Mouse (Mus musculus): ENCODE measurements around the gene Polr2i. TPM values are rescaled to one million over a fixed set of nuclear protein-coding genes. Genes with fewer than 3 reads are reported as not detected.

The Polr2i gene
- polyA plus RNA-seq, 1 experiment from 2014 or later = 194 TPM

- Histone ChIP-seq H3K4me1 (peaks cover under 1% of the 10 kb centered on the region), H3K36me3 (ENCODE audit: poor library complexity, severe bottlenecking) (no peaks in the 10 kb centered on the region), H3K27ac (no peak overlapping the region), H3K4me2 (no peak overlapping the region), H3K9me3 (replicated peaks) (no peaks in the 10 kb centered on the region), H3K4me3 (no peak overlapping the region), H3K27me3 (no peaks in the 10 kb centered on the region), H3K9ac (no peak overlapping the region)
- ATAC-seq = no peak
- WGBS = 90% methylated on average over 3 of the region's 3 CpGs
Observed at GRCm38 (mm10) chr7:30213881-30214280, 17.9 kb upstream of the Polr2i start.

DNA sequence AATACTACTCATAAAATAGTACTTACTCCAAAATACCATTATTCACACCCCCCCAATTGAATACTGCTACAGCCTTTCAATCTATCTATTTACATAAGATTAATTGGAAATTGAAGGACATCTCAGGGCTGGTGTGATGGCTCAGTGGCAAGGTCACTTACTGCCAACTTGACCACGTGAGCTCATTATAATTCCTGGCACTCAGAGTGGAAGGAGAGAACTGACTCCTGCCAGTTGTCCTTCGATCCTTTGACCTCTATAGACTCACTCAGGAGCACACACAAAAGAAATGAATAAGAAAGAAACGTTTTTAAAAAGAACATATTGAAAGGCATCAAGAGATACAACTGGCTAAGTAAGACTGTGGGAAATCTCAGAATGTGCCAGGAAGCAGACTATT is 15.9 kb upstream of the Polr2i start:
- Histone ChIP-seq H3K9me3 (replicated peaks) (no peaks in the 10 kb centered on the region), H3K27me3 (no peaks in the 10 kb centered on the region), H3K4me1 (peaks cover 13% of the 10 kb centered on the region), H3K9ac (no peak overlapping the region), H3K36me3 (ENCODE audit: poor library complexity, severe bottlenecking) (no peaks in the 10 kb centered on the region), H3K4me2 (no peak overlapping the region), H3K27ac (no peak overlapping the region), H3K4me3 (no peak overlapping the region)
- ATAC-seq = no peak
- WGBS = 82% methylated on average over 3 of the region's 3 CpGs

- peaks cover 13% of the 10 kb centered on the region for H3K4me1 ChIP-seq
- H3K9me3 ChIP-seq (replicated peaks) = no peaks in the 10 kb centered on the region
- peak overlapping the region; percentile 53 for H3K4me2 ChIP-seq
- no peak overlapping the region for H3K27ac ChIP-seq
- 0 out of 2 replicates have a peak overlapping the region, but pooled peaks have one; percentile 16 for H3K9ac ChIP-seq
- H3K27me3 ChIP-seq = no peaks in the 10 kb centered on the region
- H3K36me3 ChIP-seq (ENCODE audit: poor library complexity, severe bottlenecking) = no peaks in the 10 kb centered on the region
- 1% methylated on average over 15 of the region's 16 CpGs for WGBS
- ATAC-seq = peak; percentile 79
- peak overlapping the region; percentile 25 for H3K4me3 ChIP-seq
Observed at GRCm38 (mm10) chr7:30216723-30217151, 15.0 kb upstream of the Polr2i start.

GRCm38 (mm10) chr7:30217277-30217676 is 14.5 kb upstream of the Polr2i start:
- 84% methylated on average over 2 of the region's 2 CpGs for WGBS
- H3K4me3 ChIP-seq = no peak overlapping the region
- H3K9me3 ChIP-seq (replicated peaks) = no peaks in the 10 kb centered on the region
- H3K9ac ChIP-seq = no peak overlapping the region
- 0 out of 2 replicates have a peak, but pooled peaks cover 3% of the 10 kb centered on the region for H3K36me3 ChIP-seq (ENCODE audit: poor library complexity, severe bottlenecking)
- no peak overlapping the region for H3K4me2 ChIP-seq
- H3K4me1 ChIP-seq = peaks cover 13% of the 10 kb centered on the region
- peak; percentile 39; the same call in 1 of the 2 replicates for ATAC-seq
- H3K27me3 ChIP-seq = no peaks in the 10 kb centered on the region
- no peak overlapping the region for H3K27ac ChIP-seq

GRCm38 (mm10) chr7:30219293-30220007 is 12.3 kb upstream of the Polr2i start:
- peak overlapping the region; percentile 10; the same call in 1 of the 2 replicates for H3K27ac ChIP-seq
- WGBS = 6% methylated on average over 16 of the region's 16 CpGs

GRCm38 (mm10) chr7:30220008-30220356 is 11.8 kb upstream of the Polr2i start:
- Histone ChIP-seq H3K9me3 (replicated peaks) (no peaks in the 10 kb centered on the region), H3K4me2 (peak overlapping the region; percentile 77), H3K4me1 (peaks cover 13% of the 10 kb centered on the region), H3K4me3 (peak overlapping the region; percentile 48), H3K9ac (peak overlapping the region; percentile 61), H3K27ac (no peak overlapping the region), H3K27me3 (no peaks in the 10 kb centered on the region), H3K36me3 (ENCODE audit: poor library complexity, severe bottlenecking) (peaks cover 27% of the 10 kb centered on the region)
- WGBS = 13% methylated on average over 11 of the region's 11 CpGs
- ATAC-seq = no peak

More at GRCm38 (mm10) chr7:30219293-30220007, 12.3 kb upstream of the Polr2i start:
- peak; percentile 41 for ATAC-seq
- peaks cover 13% of the 10 kb centered on the region for H3K4me1 ChIP-seq
- H3K4me3 ChIP-seq = peak overlapping the region; percentile 48
- H3K9me3 ChIP-seq (replicated peaks) = no peaks in the 10 kb centered on the region
- H3K36me3 ChIP-seq (ENCODE audit: poor library complexity, severe bottlenecking) = peaks cover 24% of the 10 kb centered on the region
- peak overlapping the region; percentile 61 for H3K9ac ChIP-seq
- no peaks in the 10 kb centered on the region for H3K27me3 ChIP-seq
- peak overlapping the region; percentile 77 for H3K4me2 ChIP-seq

DNA sequence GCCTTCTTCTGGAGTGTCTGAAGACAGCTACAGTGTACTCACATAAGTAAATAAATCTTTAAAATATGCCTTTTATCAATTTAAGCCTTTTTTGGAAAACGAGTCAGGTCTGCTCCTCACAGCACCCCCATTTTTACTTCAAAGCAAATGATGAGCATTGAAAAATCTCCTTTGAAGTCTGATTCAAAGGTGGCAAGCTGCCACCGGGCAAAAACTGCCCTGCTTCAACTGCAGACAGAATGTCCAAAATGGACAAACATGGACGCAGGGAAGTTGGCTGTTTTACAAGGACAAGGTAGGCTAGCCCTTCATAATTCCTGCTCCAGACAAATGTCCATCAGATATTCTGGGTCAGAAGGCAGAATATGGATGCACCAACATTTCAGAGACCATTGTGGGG is 10.3 kb upstream of the Polr2i start:
- no peak overlapping the region for H3K9ac ChIP-seq
- no peak overlapping the region for H3K4me3 ChIP-seq
- H3K9me3 ChIP-seq (replicated peaks) = no peaks in the 10 kb centered on the region
- WGBS = 85% methylated on average over 3 of the region's 3 CpGs
- no peaks in the 10 kb centered on the region for H3K27me3 ChIP-seq
- H3K27ac ChIP-seq = no peak overlapping the region
- H3K4me2 ChIP-seq = no peak overlapping the region
- H3K4me1 ChIP-seq = peaks cover 13% of the 10 kb centered on the region
- H3K36me3 ChIP-seq (ENCODE audit: poor library complexity, severe bottlenecking) = peaks cover 42% of the 10 kb centered on the region
- ATAC-seq = no peak

DNA sequence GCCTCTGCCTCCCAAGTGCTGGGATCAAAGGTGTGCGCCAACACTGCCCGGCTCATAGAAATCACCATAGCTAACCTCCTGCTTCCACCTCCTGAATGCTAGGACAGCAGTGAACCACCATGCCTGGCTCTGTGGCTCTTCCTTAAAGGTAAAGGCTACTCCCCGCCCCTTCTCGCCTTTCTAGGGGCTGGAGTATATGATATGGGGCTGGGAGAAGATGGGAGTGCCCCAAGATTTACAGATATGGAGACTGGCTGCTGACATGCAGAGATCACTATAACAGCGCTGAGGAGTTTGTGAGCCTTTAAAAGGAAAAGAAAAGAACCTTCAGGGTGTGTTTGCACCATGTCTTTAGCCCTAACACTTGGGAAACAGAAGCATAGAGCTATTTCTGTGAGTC is 9.5 kb upstream of the Polr2i start:
- H3K27me3 ChIP-seq = no peaks in the 10 kb centered on the region
- peaks cover 13% of the 10 kb centered on the region for H3K4me1 ChIP-seq
- peaks cover 49% of the 10 kb centered on the region for H3K36me3 ChIP-seq (ENCODE audit: poor library complexity, severe bottlenecking)
- no peak overlapping the region for H3K9ac ChIP-seq
- no peak for ATAC-seq
- H3K4me3 ChIP-seq = no peak overlapping the region
- no peaks in the 10 kb centered on the region for H3K9me3 ChIP-seq (replicated peaks)
- H3K4me2 ChIP-seq = no peak overlapping the region
- H3K27ac ChIP-seq = no peak overlapping the region
- 92% methylated on average over 5 of the region's 5 CpGs for WGBS

GRCm38 (mm10) chr7:30224206-30224605 is 7.5 kb upstream of the Polr2i start:
- Histone ChIP-seq H3K36me3 (ENCODE audit: poor library complexity, severe bottlenecking) (peaks cover 61% of the 10 kb centered on the region), H3K27me3 (no peaks in the 10 kb centered on the region), H3K4me1 (peaks cover 9% of the 10 kb centered on the region), H3K27ac (no peak overlapping the region), H3K9ac (no peak overlapping the region), H3K4me2 (no peak overlapping the region), H3K4me3 (no peak overlapping the region), H3K9me3 (replicated peaks) (no peaks in the 10 kb centered on the region)
- ATAC-seq = no peak
- 93% methylated on average over 12 of the region's 12 CpGs for WGBS

- Histone ChIP-seq H3K27ac (peak overlapping the region; percentile 57), H3K36me3 (ENCODE audit: poor library complexity, severe bottlenecking) (peaks cover 50% of the 10 kb centered on the region), H3K9ac (peak overlapping the region; percentile 80), H3K4me1 (peaks cover 20% of the 10 kb centered on the region), H3K9me3 (replicated peaks) (no peaks in the 10 kb centered on the region), H3K4me2 (peak overlapping the region; percentile 79), H3K27me3 (no peaks in the 10 kb centered on the region), H3K4me3 (peak overlapping the region; percentile 77)
- no peak for ATAC-seq
- under 1% methylated on average over 16 of the region's 16 CpGs for WGBS
Observed at GRCm38 (mm10) chr7:30231328-30231668, 450 bp upstream of the Polr2i start.

GRCm38 (mm10) chr7:30232631-30233148 is 942 bp downstream of the Polr2i start:
- WGBS = 4% methylated on average over 24 of the region's 24 CpGs
- H3K4me2 ChIP-seq = peak overlapping the region; percentile 79
- peaks cover 36% of the 10 kb centered on the region for H3K36me3 ChIP-seq (ENCODE audit: poor library complexity, severe bottlenecking)
- H3K27me3 ChIP-seq = no peaks in the 10 kb centered on the region
- H3K9me3 ChIP-seq (replicated peaks) = no peaks in the 10 kb centered on the region
- peak; percentile 0 for ATAC-seq
- H3K4me3 ChIP-seq = peak overlapping the region; percentile 77
- peaks cover 20% of the 10 kb centered on the region for H3K4me1 ChIP-seq
- peak overlapping the region; percentile 97 for H3K27ac ChIP-seq
- H3K9ac ChIP-seq = peak overlapping the region; percentile 80

DNA sequence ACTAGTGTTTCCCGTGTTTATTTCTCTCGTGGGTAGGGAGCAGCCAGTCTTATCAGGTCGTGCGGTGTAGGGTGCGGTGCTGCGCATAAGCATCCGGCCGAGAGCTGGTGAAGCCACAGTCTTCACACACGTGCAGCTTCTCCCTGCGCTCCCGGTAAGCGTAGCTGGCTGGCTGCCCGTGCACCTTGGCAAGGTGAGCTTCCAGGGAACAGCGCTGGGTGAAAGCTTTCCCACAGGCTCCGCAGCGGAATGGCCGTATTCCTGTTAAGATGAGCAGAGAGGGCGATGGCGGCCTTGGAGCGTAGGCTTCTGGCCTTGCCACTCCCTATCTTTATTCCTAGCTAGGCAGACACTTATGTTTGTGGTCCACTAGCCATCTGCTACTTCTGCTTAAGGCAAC is 1.6 kb downstream of the Polr2i start:
- H3K4me3 ChIP-seq = peak overlapping the region; percentile 77
- no peak for ATAC-seq
- no peaks in the 10 kb centered on the region for H3K27me3 ChIP-seq
- peaks cover 29% of the 10 kb centered on the region for H3K36me3 ChIP-seq (ENCODE audit: poor library complexity, severe bottlenecking)
- WGBS = 92% methylated on average over 20 of the region's 20 CpGs
- H3K9me3 ChIP-seq (replicated peaks) = no peaks in the 10 kb centered on the region
- no peak overlapping the region for H3K9ac ChIP-seq
- H3K4me1 ChIP-seq = peaks cover 20% of the 10 kb centered on the region
- peak overlapping the region; percentile 79; the same call in 1 of the 2 replicates for H3K4me2 ChIP-seq
- H3K27ac ChIP-seq = no peak overlapping the region

All from forebrain, embryonic 13.5 days (tissue).